Mouse (Mus musculus): Measurements from ENCODE around the gene Fis1. TPM values are rescaled to one million over a fixed set of nuclear protein-coding genes. Genes with fewer than 3 reads are reported as not detected.
"Not testable (repeated sequence)": the region's sequence is repeated elsewhere in the genome, so short reads cannot be mapped to it uniquely, and the experiment has no call there.

The Fis1 gene
- polyA plus RNA-seq, 1 experiment from 2014 or later: 251 TPM

- not testable (repeated sequence) for H3K4me3 ChIP-seq (ENCODE audit: low read depth, low read length); H3K27me3 ChIP-seq (replicated peaks; ENCODE audit: control insufficient read depth, insufficient read depth, low read length); H3K4me1 ChIP-seq (replicated peaks; ENCODE audit: control insufficient read depth, insufficient read depth, low read length); DNase-seq (ENCODE audit: low spot score); H3K9me3 ChIP-seq (ENCODE audit: control insufficient read depth, low read length); H3K36me3 ChIP-seq (ENCODE audit: control insufficient read depth, insufficient read depth, low read length); H3K9ac ChIP-seq (ENCODE audit: low read depth, low read length); H3K27ac ChIP-seq (ENCODE audit: low read depth, low read length); H3K4me2 ChIP-seq; ATAC-seq (replicated peaks; ENCODE audit: low FRiP score)
- WGBS: 83% methylated on average over 14 of the region's 14 CpGs
Measured at GRCm38 (mm10) chr5:136949551-136950336, 3.3 kb upstream of the Fis1 start.

- H3K27me3 ChIP-seq (replicated peaks; ENCODE audit: control insufficient read depth, insufficient read depth, low read length): no peaks in the 10 kb centered on the region
Measured at GRCm38 (mm10) chr5:136950521-136950920, 2.6 kb upstream of the Fis1 start.

DNA sequence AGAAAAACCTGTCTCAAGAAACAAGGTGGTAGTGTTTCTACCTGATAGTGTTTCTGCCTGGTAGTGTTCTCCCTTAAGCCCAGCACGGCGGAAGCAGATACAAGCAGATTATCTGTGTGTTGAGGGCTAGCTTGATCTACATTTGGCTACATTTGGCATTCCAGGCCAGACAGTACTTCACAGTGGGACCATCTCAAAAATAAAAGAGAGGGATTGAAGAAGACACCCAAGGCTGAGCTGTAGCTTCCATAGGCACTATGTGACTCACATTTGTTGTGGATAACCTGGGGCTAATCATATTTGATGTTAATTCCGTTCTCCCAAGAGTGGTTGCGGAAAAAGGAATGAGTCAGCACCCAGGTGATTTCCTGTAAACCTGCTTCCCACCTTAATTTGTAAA is 922 bp upstream of the Fis1 start:
- H3K9me3 ChIP-seq (ENCODE audit: control insufficient read depth, low read length): no peaks in the 10 kb centered on the region
- 63% methylated on average over 4 of the region's 4 CpGs for WGBS
- ATAC-seq (replicated peaks; ENCODE audit: low FRiP score) (no peak), DNase-seq (ENCODE audit: low spot score) (no peak)
- H3K4me1 ChIP-seq (replicated peaks; ENCODE audit: control insufficient read depth, insufficient read depth, low read length): peaks cover 8% of the 10 kb centered on the region
- H3K4me2 ChIP-seq: peak overlapping the region; percentile 77
- no peak overlapping the region for H3K4me3 ChIP-seq (ENCODE audit: low read depth, low read length)
- H3K9ac ChIP-seq (ENCODE audit: low read depth, low read length): no peak overlapping the region
- H3K36me3 ChIP-seq (ENCODE audit: control insufficient read depth, insufficient read depth, low read length): no peaks in the 10 kb centered on the region
- H3K27me3 ChIP-seq (replicated peaks; ENCODE audit: control insufficient read depth, insufficient read depth, low read length): no peaks in the 10 kb centered on the region
- no peak overlapping the region for H3K27ac ChIP-seq (ENCODE audit: low read depth, low read length)

More at GRCm38 (mm10) chr5:136950521-136950920, 2.6 kb upstream of the Fis1 start:
- Histone ChIP-seq H3K36me3 (ENCODE audit: control insufficient read depth, insufficient read depth, low read length) (no peaks in the 10 kb centered on the region), H3K9ac (ENCODE audit: low read depth, low read length) (no peak overlapping the region), H3K27ac (ENCODE audit: low read depth, low read length) (no peak overlapping the region), H3K9me3 (ENCODE audit: control insufficient read depth, low read length) (no peaks in the 10 kb centered on the region), H3K4me3 (ENCODE audit: low read depth, low read length) (no peak overlapping the region), H3K4me2 (no peak overlapping the region), H3K4me1 (replicated peaks; ENCODE audit: control insufficient read depth, insufficient read depth, low read length) (peaks cover 8% of the 10 kb centered on the region)
- ATAC-seq (replicated peaks; ENCODE audit: low FRiP score) (no peak), DNase-seq (ENCODE audit: low spot score) (no peak)
- WGBS: 89% methylated on average over 6 of the region's 6 CpGs

- peak overlapping the region; percentile 56 for H3K4me3 ChIP-seq (ENCODE audit: low read depth, low read length)
- H3K27ac ChIP-seq (ENCODE audit: low read depth, low read length): peak overlapping the region; percentile 0; the same call in 1 of the 2 replicates
- peak overlapping the region; percentile 36 for H3K9ac ChIP-seq (ENCODE audit: low read depth, low read length)
- ATAC-seq (replicated peaks; ENCODE audit: low FRiP score) (no peak; the same call in 1 of the 2 replicates), DNase-seq (ENCODE audit: low spot score) (no peak)
- H3K9me3 ChIP-seq (ENCODE audit: control insufficient read depth, low read length): no peaks in the 10 kb centered on the region
- H3K27me3 ChIP-seq (replicated peaks; ENCODE audit: control insufficient read depth, insufficient read depth, low read length): no peaks in the 10 kb centered on the region
- no peaks in the 10 kb centered on the region for H3K36me3 ChIP-seq (ENCODE audit: control insufficient read depth, insufficient read depth, low read length)
- peaks cover 8% of the 10 kb centered on the region for H3K4me1 ChIP-seq (replicated peaks; ENCODE audit: control insufficient read depth, insufficient read depth, low read length)
- WGBS: 2% methylated on average over 12 of the region's 12 CpGs
- H3K4me2 ChIP-seq: peak overlapping the region; percentile 77
Measured at GRCm38 (mm10) chr5:136953440-136953951, 421 bp downstream of the Fis1 start.

GRCm38 (mm10) chr5:136955622-136956021 is 2.5 kb downstream of the Fis1 start:
- no peak for ATAC-seq (replicated peaks; ENCODE audit: low FRiP score)
- Histone ChIP-seq H3K4me3 (ENCODE audit: low read depth, low read length) (no peak overlapping the region), H3K9me3 (ENCODE audit: control insufficient read depth, low read length) (no peaks in the 10 kb centered on the region), H3K27me3 (replicated peaks; ENCODE audit: control insufficient read depth, insufficient read depth, low read length) (no peaks in the 10 kb centered on the region), H3K9ac (ENCODE audit: low read depth, low read length) (no peak overlapping the region), H3K36me3 (ENCODE audit: control insufficient read depth, insufficient read depth, low read length) (0 out of 2 replicates have a peak, but pooled peaks cover 3% of the 10 kb centered on the region), H3K4me2 (no peak overlapping the region), H3K27ac (ENCODE audit: low read depth, low read length) (no peak overlapping the region), H3K4me1 (replicated peaks; ENCODE audit: control insufficient read depth, insufficient read depth, low read length) (peaks cover 8% of the 10 kb centered on the region)
- no peak for DNase-seq (ENCODE audit: low spot score)
- WGBS: 72% methylated on average over 4 of the region's 4 CpGs

- H3K4me3 ChIP-seq (ENCODE audit: low read depth, low read length): no peak overlapping the region
- 0 out of 2 replicates have a peak, but pooled peaks cover 3% of the 10 kb centered on the region for H3K36me3 ChIP-seq (ENCODE audit: control insufficient read depth, insufficient read depth, low read length)
- H3K9ac ChIP-seq (ENCODE audit: low read depth, low read length): no peak overlapping the region
- WGBS: 93% methylated on average over 1 of the region's 1 CpGs
- no peak overlapping the region for H3K27ac ChIP-seq (ENCODE audit: low read depth, low read length)
- H3K27me3 ChIP-seq (replicated peaks; ENCODE audit: control insufficient read depth, insufficient read depth, low read length): no peaks in the 10 kb centered on the region
- H3K4me1 ChIP-seq (replicated peaks; ENCODE audit: control insufficient read depth, insufficient read depth, low read length): peaks cover 8% of the 10 kb centered on the region
- ATAC-seq (replicated peaks; ENCODE audit: low FRiP score): no peak
- H3K4me2 ChIP-seq: no peak overlapping the region
- no peaks in the 10 kb centered on the region for H3K9me3 ChIP-seq (ENCODE audit: control insufficient read depth, low read length)
- DNase-seq (ENCODE audit: low spot score): no peak
Measured at GRCm38 (mm10) chr5:136957250-136957649, 4.2 kb downstream of the Fis1 start.

DNA sequence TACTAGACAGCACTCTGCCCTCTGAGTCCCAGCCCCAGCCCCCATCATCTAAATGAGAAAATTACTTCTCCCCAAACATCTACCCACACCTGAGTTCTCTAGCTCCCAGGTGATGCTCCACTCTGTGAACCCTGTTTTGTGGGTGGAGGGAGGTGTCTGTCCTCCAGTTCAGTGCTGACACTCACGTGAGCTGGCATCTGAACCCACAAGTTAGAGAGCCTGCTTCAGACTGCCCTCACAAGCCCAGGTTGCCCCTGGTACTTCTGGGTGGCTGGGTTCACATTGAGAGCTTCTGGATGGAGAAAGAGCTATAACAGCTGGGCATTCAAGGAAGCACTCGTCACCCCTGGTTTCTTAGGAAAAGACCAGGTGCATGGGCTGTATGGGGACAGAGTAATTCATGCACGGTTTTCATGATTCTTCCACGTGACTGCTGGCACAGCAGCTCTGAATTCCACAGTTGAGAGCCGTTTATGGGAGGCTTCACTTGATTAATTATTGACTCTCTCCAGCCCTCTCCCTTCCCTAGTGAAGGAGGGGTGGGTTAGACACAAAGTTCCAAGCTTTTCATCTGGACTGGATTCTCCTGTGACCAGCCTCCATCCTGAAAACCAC is 6.0 kb downstream of the Fis1 start:
- peaks cover 18% of the 10 kb centered on the region for H3K4me1 ChIP-seq (replicated peaks; ENCODE audit: control insufficient read depth, insufficient read depth, low read length)
- DNase-seq (ENCODE audit: low spot score) (no peak), ATAC-seq (replicated peaks; ENCODE audit: low FRiP score) (no peak)
- H3K27ac ChIP-seq (ENCODE audit: low read depth, low read length): no peak overlapping the region
- peaks cover 13% of the 10 kb centered on the region for H3K36me3 ChIP-seq (ENCODE audit: control insufficient read depth, insufficient read depth, low read length)
- 73% methylated on average over 5 of the region's 5 CpGs for WGBS
- no peaks in the 10 kb centered on the region for H3K9me3 ChIP-seq (ENCODE audit: control insufficient read depth, low read length)
- H3K4me3 ChIP-seq (ENCODE audit: low read depth, low read length): no peak overlapping the region
- H3K4me2 ChIP-seq: no peak overlapping the region
- H3K9ac ChIP-seq (ENCODE audit: low read depth, low read length): peak overlapping the region; percentile 13; the same call in 1 of the 2 replicates
- H3K27me3 ChIP-seq (replicated peaks; ENCODE audit: control insufficient read depth, insufficient read depth, low read length): no peaks in the 10 kb centered on the region

GRCm38 (mm10) chr5:136960053-136960452 is 7.0 kb downstream of the Fis1 start:
- 91% methylated on average over 6 of the region's 6 CpGs for WGBS
- peaks cover 22% of the 10 kb centered on the region for H3K4me1 ChIP-seq (replicated peaks; ENCODE audit: control insufficient read depth, insufficient read depth, low read length)
- no peaks in the 10 kb centered on the region for H3K27me3 ChIP-seq (replicated peaks; ENCODE audit: control insufficient read depth, insufficient read depth, low read length)
- H3K9ac ChIP-seq (ENCODE audit: low read depth, low read length): no peak overlapping the region
- no peak for ATAC-seq (replicated peaks; ENCODE audit: low FRiP score)
- H3K27ac ChIP-seq (ENCODE audit: low read depth, low read length): no peak overlapping the region
- H3K4me3 ChIP-seq (ENCODE audit: low read depth, low read length): no peak overlapping the region
- DNase-seq (ENCODE audit: low spot score): no peak
- no peaks in the 10 kb centered on the region for H3K9me3 ChIP-seq (ENCODE audit: control insufficient read depth, low read length)
- H3K36me3 ChIP-seq (ENCODE audit: control insufficient read depth, insufficient read depth, low read length): peaks cover 21% of the 10 kb centered on the region
- no peak overlapping the region for H3K4me2 ChIP-seq
